Mouse (Mus musculus) stomach, embryonic 15.5 days (tissue): Measurements from ENCODE around the gene Galnt2. TPM values are rescaled to one million over a fixed set of nuclear protein-coding genes. Genes with fewer than 3 reads are reported as not detected.

Experiments used
- ATAC-seq: fragments of 200-750 bp; cut with Nextera tagmentation; 2 replicates; pipeline ENCODE4 v1.8.0; 2017; ENCODE audit warnings: low read depth, moderate number of reproducible peaks, moderate TSS enrichment; ENCODE audit not compliant: insufficient read depth, low FRiP score
- H3K27ac ChIP-seq: fragments of 300-500 bp; sonication (generic); 2 replicates; pipeline ENCODE4 v1.5.1; 2015; ENCODE audit warnings: mild to moderate bottlenecking, inconsistent platforms
- H3K27me3 ChIP-seq: fragments of 300-500 bp; sonication (generic); replicated peaks from 2 replicates; pipeline ENCODE4 v1.6.1; 2015; ENCODE audit warnings: inconsistent platforms
- H3K36me3 ChIP-seq: fragments of 300-500 bp; sonication (generic); 2 replicates; pipeline ENCODE4 v1.6.1; 2015; ENCODE audit warnings: inconsistent platforms
- H3K4me1 ChIP-seq: fragments of 300-500 bp; sonication (generic); 2 replicates; pipeline ENCODE4 v1.6.1; 2015; ENCODE audit warnings: inconsistent platforms
- H3K4me2 ChIP-seq: fragments of 300-500 bp; sonication (generic); 2 replicates; pipeline ENCODE4 v1.6.1; 2015; ENCODE audit warnings: mild to moderate bottlenecking, inconsistent platforms
- H3K4me3 ChIP-seq: fragments of 300-500 bp; sonication (generic); replicated peaks from 2 replicates; pipeline ENCODE4 v1.5.1; 2015; ENCODE audit warnings: inconsistent platforms
- H3K9ac ChIP-seq: fragments of 300-500 bp; sonication (generic); 2 replicates; pipeline ENCODE4 v1.6.1; 2015; ENCODE audit warnings: inconsistent platforms
- H3K9me3 ChIP-seq: fragments of 300-500 bp; sonication (generic); 2 replicates; pipeline ENCODE4 v1.6.1; 2016; ENCODE audit warnings: inconsistent platforms
- WGBS: fragments of 180-500 bp; shearing (Covaris S2); methylation state at CpG from one replicate; pipeline ENCODE4 v1.1.7; 2015; 5-methylcytosine and 5-hydroxymethylcytosine counted together
- polyA plus RNA-seq: library from polyadenylated mRNA; unstranded; fragments of >200 nt; fragmentation: Nextera tagmentation; extraction: Ambion mirVana; gene quantifications from 2 replicates; pipeline ENCODE4 v1.2.1, GENCODE M21; 2015

Galnt2 gene
- polyA plus RNA-seq, 1 experiment from 2014 or later = 80.5 TPM

DNA sequence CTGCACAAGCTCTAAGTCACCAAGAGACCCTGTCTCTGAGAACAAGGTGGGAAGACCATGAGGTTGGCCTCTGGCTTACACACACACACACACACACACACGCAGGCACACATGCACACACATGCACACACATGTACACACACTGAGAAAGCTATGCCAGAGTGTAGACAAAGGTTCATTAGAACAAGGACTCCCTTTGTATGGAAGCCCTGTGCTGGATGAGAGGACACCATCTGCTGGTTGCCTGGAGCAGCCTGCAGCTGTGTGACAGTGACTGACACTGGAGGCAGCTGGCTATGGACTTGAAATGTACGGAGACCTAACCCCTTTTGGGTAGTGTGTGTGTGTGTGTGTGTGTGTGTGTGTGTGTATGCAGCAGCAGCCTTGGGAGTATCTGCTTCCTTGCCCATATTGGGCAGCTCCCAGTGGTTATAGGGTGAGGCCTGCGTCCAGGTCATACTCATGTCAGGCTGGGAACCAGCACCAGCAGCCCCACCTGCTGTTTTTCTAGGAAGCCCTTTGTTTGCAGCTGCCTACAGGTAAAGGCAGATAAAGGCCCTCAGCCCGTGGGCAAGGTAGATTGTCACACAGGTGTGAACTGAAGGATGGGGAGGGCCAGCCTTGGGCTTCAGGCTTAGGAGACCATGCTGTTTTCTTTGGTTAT lies 55.4 kb downstream of the Galnt2 start:
- peaks cover 49% of the 10 kb centered on the region for H3K4me1 ChIP-seq
- H3K9ac ChIP-seq = no peak overlapping the region
- no peaks in the 10 kb centered on the region for H3K27me3 ChIP-seq
- no peak overlapping the region for H3K4me3 ChIP-seq
- no peaks in the 10 kb centered on the region for H3K9me3 ChIP-seq
- peak overlapping the region; percentile 67 for H3K27ac ChIP-seq
- H3K36me3 ChIP-seq = no peaks in the 10 kb centered on the region
- H3K4me2 ChIP-seq = no peak overlapping the region
- peak; percentile 56 for ATAC-seq
- 57% methylated on average over 4 of the region's 4 CpGs for WGBS

DNA sequence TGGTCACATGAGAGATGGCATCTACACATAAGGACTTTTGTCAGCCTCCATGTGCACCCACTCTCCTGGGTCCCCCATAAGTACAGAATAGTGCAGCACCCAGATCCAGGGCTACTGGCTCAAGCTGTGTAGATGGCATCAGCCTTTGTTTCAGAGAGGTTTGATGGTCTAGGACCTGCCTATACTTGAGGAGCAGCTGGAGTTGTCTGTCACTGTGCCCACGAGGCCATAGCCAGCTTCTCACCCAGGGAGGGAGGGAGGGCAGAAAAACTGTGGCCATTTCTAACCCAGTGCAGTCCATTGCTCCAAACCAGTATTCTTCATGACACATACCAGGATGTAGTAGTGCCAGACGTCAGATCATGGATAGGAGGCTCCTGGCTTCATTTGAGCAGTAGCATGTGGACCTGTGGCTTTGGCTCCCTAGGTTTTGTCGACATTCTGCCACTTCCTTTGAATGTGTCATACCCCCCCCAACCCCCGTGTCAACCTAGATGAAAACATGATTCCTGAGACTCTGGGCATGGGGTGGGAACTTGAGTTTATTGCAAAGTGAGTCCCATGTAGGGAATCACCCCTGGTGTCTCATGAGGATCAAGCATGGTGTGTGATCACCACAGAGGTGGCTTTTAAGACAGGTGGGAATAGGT lies 57.1 kb downstream of the Galnt2 start:
- no peaks in the 10 kb centered on the region for H3K36me3 ChIP-seq
- H3K9ac ChIP-seq = no peak overlapping the region
- H3K9me3 ChIP-seq = no peaks in the 10 kb centered on the region
- no peaks in the 10 kb centered on the region for H3K27me3 ChIP-seq
- no peak for ATAC-seq
- WGBS = 76% methylated on average over 4 of the region's 4 CpGs
- no peak overlapping the region for H3K4me3 ChIP-seq
- peaks cover 40% of the 10 kb centered on the region for H3K4me1 ChIP-seq
- H3K27ac ChIP-seq = no peak overlapping the region
- no peak overlapping the region for H3K4me2 ChIP-seq

DNA sequence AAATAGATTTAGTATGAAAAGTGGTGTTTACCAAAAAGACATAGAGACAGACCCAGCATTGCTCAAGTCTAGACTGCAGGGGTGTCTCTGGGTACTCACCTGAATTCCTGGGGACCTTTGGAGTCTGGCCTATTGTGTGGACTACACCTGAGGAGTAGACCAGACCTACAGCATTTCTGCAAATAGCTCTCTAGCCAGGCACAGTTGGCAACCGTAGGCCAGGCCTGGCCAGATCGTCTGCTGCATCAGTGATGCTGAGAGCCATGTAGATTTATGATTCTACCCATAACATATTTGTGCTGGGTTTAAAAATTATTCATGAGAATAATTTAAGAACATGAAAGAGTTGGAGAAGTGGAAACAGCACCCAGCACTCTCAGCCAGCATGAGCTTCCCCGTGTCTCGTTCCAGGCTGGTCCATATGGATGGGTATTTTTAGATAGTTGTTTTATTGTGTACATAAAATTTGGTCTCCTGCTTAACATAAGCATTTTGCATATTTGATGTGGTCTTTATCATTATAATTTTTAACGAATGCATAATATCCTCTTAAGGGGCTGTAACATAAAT lies 58.4 kb downstream of the Galnt2 start:
- WGBS = 83% methylated on average over 5 of the region's 5 CpGs
- Histone ChIP-seq H3K9me3 (no peaks in the 10 kb centered on the region), H3K4me3 (no peak overlapping the region), H3K9ac (no peak overlapping the region), H3K36me3 (no peaks in the 10 kb centered on the region), H3K4me1 (peaks cover 40% of the 10 kb centered on the region), H3K27ac (0 out of 2 replicates have a peak overlapping the region, but pooled peaks have one; percentile 11), H3K4me2 (no peak overlapping the region), H3K27me3 (no peaks in the 10 kb centered on the region)
- no peak for ATAC-seq

DNA sequence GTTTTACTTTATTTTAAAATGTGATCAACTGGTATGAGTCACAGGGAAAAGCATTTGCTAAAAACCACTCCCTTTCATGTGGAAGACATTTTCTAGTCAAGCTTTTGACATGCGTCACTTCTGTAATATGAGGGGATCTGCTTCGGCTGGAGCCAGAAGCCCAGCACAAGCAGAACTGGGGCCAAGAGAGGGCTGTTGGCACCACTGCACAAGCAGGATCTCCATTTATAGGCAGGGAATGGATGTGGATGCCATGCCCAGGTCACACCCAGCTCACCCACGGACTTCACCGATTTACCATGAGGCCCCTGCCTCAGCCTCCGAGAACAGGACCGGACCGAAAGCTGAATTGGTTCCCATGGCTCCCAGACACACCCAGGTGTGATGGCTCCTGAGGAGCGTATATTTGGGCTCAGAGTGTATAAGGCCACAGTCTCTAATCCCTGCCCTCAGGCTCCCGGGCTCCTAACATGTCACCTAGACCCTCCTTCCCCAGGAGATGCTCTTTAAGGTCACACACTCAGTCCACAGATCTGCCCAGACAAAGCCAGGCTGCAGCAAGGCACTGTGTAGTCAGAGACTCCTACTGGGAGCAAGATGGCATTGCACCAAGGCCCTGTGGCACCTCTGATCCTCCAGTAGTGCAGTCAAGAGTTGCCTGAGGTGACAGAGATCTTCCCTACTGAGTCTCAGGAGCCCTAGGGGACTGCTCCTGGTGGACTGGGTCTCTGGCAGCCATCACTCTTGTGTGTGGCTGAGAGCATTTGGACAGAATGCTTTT lies 59.9 kb downstream of the Galnt2 start:
- 84% methylated on average over 9 of the region's 9 CpGs for WGBS
- H3K27ac ChIP-seq = no peak overlapping the region
- no peak overlapping the region for H3K4me2 ChIP-seq
- H3K36me3 ChIP-seq = no peaks in the 10 kb centered on the region
- ATAC-seq = no peak
- H3K4me3 ChIP-seq = no peak overlapping the region
- H3K9ac ChIP-seq = no peak overlapping the region
- H3K27me3 ChIP-seq = no peaks in the 10 kb centered on the region
- no peaks in the 10 kb centered on the region for H3K9me3 ChIP-seq
- peaks cover 33% of the 10 kb centered on the region for H3K4me1 ChIP-seq

DNA sequence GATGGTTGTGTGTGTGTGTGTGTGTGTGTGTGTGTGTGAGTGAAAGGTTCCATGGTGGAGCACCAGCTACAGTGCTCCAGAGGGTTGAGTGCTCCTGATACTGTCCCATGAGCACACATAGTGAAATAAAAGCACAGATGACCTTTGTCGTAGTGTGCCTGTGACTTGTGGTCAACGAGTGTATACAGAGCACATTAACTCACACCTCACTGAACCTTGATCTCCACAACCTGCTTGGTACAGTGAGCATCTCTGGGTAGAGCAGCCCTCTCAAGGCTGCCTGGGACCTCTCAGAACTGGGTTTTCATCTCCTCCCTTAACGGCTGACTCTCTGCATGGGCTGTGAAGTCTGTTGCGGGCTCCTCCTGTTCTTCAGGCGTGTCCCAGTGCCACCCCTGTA lies 60.5 kb downstream of the Galnt2 start:
- Histone ChIP-seq H3K4me3 (no peak overlapping the region), H3K9ac (no peak overlapping the region), H3K36me3 (no peaks in the 10 kb centered on the region), H3K4me1 (peaks cover 30% of the 10 kb centered on the region), H3K27me3 (no peaks in the 10 kb centered on the region), H3K4me2 (no peak overlapping the region), H3K27ac (no peak overlapping the region), H3K9me3 (no peaks in the 10 kb centered on the region)
- ATAC-seq = no peak
- 82% methylated on average over 5 of the region's 5 CpGs for WGBS

DNA sequence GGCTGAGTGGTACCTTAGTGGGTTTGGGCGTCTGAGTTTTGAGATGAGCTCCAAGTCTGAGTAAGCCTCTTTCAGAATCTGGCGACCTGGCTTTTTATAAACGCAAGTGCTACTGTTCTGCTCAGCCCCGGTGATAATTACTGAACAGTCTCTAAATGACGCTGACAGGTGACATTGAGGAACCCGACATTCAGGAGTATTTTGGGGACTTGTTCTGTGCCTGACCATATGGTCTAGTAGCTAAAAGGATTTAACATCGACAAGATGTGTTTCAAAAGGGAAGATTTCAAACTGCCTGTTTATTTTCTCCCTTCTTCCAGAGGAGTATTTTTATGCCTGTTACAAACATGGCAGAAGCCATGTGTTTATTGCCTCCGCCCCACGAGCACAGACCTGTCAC lies 61.8 kb downstream of the Galnt2 start:
- H3K27me3 ChIP-seq = no peaks in the 10 kb centered on the region
- H3K27ac ChIP-seq = no peak overlapping the region
- ATAC-seq = no peak
- H3K4me2 ChIP-seq = no peak overlapping the region
- WGBS = 73% methylated on average over 9 of the region's 9 CpGs
- no peak overlapping the region for H3K9ac ChIP-seq
- peaks cover 26% of the 10 kb centered on the region for H3K4me1 ChIP-seq
- no peaks in the 10 kb centered on the region for H3K9me3 ChIP-seq
- no peak overlapping the region for H3K4me3 ChIP-seq
- H3K36me3 ChIP-seq = no peaks in the 10 kb centered on the region; the same call in 1 of the 2 replicates

DNA sequence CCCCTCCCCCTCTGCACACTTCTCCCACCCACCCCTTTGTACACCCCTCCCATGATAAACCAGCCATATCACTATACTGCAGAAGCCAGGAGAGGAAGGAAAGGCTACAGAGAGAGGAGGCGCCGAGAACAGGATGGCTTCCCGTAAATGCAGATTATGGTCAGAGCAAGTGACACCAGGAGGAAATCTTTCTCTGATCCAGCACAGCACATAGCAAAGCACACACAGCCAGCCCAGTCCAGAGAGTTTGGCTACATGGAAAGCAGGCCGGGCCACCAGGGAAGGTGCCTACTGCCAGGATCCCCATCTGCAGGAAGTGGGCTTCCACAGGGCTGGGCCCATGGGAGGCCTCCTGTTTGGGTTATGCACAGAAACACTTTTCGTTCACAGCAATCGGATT lies 63.2 kb downstream of the Galnt2 start:
- peak overlapping the region; percentile 40; the same call in 1 of the 2 replicates for H3K27ac ChIP-seq
- 49% methylated on average over 6 of the region's 6 CpGs for WGBS
- no peak overlapping the region for H3K4me3 ChIP-seq
- H3K9ac ChIP-seq = no peak overlapping the region
- ATAC-seq = no peak
- no peaks in the 10 kb centered on the region; the same call in 1 of the 2 replicates for H3K36me3 ChIP-seq
- no peaks in the 10 kb centered on the region for H3K9me3 ChIP-seq
- H3K4me1 ChIP-seq = peaks cover 26% of the 10 kb centered on the region
- H3K27me3 ChIP-seq = no peaks in the 10 kb centered on the region
- H3K4me2 ChIP-seq = no peak overlapping the region

DNA sequence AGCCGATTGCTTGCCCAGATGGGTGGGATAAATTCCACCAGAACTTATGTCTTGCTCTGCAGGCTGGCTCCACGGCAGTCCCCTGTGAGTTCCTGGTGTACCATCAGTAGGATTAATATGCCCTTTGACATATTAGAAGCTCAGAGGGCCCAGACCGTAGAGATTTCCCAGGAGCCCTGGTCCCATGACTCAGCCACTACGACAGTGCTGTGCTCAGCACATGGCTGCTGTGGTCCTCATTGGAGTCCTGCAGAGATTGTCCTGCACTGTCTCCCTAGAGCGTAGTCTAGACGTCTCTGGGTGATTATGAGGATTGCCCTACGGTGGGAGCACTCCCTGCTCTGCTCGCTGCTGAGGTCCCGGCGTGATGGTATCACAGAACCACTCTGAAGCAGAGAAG lies 63.7 kb downstream of the Galnt2 start:
- Histone ChIP-seq H3K4me1 (peaks cover 26% of the 10 kb centered on the region), H3K4me2 (no peak overlapping the region), H3K4me3 (no peak overlapping the region), H3K9me3 (no peaks in the 10 kb centered on the region), H3K27me3 (no peaks in the 10 kb centered on the region), H3K27ac (peak overlapping the region; percentile 24; the same call in 1 of the 2 replicates), H3K36me3 (no peaks in the 10 kb centered on the region; the same call in 1 of the 2 replicates), H3K9ac (no peak overlapping the region)
- no peak for ATAC-seq
- 52% methylated on average over 10 of the region's 10 CpGs for WGBS

DNA sequence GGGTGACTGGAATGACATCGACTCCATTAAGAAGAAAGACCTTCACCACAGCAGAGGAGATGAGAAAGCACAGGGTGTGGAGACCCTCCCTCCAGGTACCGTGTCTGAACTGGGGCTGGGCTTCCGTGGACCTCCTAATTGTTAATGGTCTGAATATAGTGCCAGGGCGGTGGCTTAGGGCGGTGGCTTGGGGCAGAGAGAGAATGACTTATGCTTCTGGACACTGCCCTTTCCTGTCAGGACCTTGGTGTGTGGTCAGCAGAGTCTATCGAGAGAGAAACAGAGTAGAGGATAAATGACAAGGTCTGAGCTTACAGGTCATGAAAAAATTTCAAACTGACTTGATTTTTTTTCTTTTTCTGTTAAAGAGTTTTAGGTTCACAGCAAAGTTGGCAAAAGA lies 64.2 kb downstream of the Galnt2 start:
- Histone ChIP-seq H3K4me3 (no peak overlapping the region), H3K27me3 (no peaks in the 10 kb centered on the region), H3K9me3 (no peaks in the 10 kb centered on the region), H3K27ac (no peak overlapping the region), H3K36me3 (no peaks in the 10 kb centered on the region; the same call in 1 of the 2 replicates), H3K4me1 (peaks cover 24% of the 10 kb centered on the region), H3K4me2 (no peak overlapping the region), H3K9ac (no peak overlapping the region)
- WGBS = 78% methylated on average over 6 of the region's 6 CpGs
- no peak for ATAC-seq

DNA sequence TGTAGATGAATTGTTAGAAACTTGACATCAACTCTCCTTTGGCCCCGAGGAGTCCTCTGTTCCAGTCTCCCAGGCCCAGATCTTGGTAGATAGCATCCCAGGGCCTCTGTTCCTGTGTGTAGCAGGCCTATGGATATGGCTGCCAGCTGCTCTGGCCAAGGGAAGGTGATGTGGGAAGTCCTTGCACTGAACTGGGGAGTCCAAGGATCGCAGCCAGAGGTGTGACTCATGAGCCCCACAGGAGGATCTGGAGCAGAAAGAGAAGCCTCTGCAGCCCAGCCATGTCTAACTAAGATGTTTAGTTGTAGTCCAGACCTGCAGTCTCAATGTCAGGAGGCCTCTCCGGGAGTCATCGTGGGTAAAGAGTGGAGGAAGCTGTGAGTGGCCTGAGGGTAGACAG lies 70.3 kb downstream of the Galnt2 start:
- Histone ChIP-seq H3K27me3 (no peaks in the 10 kb centered on the region), H3K9me3 (no peaks in the 10 kb centered on the region), H3K9ac (no peak overlapping the region), H3K27ac (no peak overlapping the region), H3K36me3 (peaks cover 5% of the 10 kb centered on the region; the same call in 1 of the 2 replicates), H3K4me2 (no peak overlapping the region), H3K4me3 (no peak overlapping the region), H3K4me1 (peaks cover 7% of the 10 kb centered on the region; the same call in 1 of the 2 replicates)
- WGBS = 72% methylated on average over 4 of the region's 4 CpGs
- no peak for ATAC-seq

DNA sequence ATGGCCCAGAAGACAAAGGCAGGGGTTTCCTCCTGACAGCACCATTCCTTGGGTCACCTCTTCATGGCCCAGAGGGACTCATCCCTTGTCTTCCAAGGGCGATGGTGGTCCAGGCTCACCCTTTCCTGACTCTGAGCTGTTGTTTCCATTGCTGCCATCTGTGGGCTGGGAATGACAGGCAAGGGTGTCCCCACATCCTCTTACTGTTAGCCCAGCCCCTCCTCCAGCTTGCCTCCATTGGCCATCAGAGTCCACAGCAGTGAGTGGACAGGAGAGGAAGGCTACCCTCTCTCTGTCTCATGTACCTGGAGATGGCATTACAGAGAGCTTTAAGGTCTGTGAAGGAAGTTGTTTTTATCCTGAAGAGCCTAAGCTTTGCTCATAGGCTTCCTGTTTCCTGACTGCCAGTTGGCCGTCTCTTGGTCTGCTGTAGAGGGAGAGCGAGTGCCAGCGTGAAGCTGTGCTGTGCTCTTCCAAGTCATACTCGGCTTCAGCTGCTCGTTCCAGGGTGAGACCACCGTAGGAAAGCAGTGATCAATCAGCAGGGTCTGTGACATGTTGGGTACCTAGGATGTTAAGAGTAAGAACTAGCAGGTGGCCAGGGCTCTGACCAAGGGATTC lies 70.9 kb downstream of the Galnt2 start:
- H3K4me2 ChIP-seq = no peak overlapping the region
- WGBS = 68% methylated on average over 7 of the region's 7 CpGs
- H3K4me1 ChIP-seq = peaks cover 11% of the 10 kb centered on the region; the same call in 1 of the 2 replicates
- no peak overlapping the region for H3K27ac ChIP-seq
- no peaks in the 10 kb centered on the region for H3K9me3 ChIP-seq
- no peak overlapping the region for H3K9ac ChIP-seq
- no peak overlapping the region for H3K4me3 ChIP-seq
- peaks cover 5% of the 10 kb centered on the region; the same call in 1 of the 2 replicates for H3K36me3 ChIP-seq
- no peak; the same call in 1 of the 2 replicates for ATAC-seq
- H3K27me3 ChIP-seq = no peaks in the 10 kb centered on the region
